Mouse (Mus musculus): ENCODE measurements around the gene Gm340. TPM values are rescaled to one million over a fixed set of nuclear protein-coding genes. Genes with fewer than 3 reads are reported as not detected.

The Gm340 gene
- total and polyA plus RNA-seq, 3 experiments, result 3.3 to 5.3 (median 4.5) TPM

GRCm38 (mm10) chr19:41582918-41583514, 846 bp downstream of the Gm340 start:
- no peaks in the 10 kb centered on the region for H3K79me2 ChIP-seq (replicated peaks; ENCODE audit: control insufficient read depth, extremely low read depth, insufficient read depth, poor library complexity, severe bottlenecking)
- H3K9ac ChIP-seq (ENCODE audit: insufficient read depth, low read depth), result no peak overlapping the region
- H3K4me1 ChIP-seq (ENCODE audit: control insufficient read depth in 1 of 2, insufficient read depth in 2 of 2), result no peaks in the 10 kb centered on the region
- no peak overlapping the region for H3K4me3 ChIP-seq (replicated peaks in 1 of 3; ENCODE audit: low read depth in 2 of 3, low read length in 2 of 3, poor library complexity in 1 of 3)
- dilution Hi-C loops (cut with MboI; ENCODE audit: extremely low pct_ligation_motif_present, extremely low pct_unique_long_range_greater_than_20kb, low sequenced_read_pairs), result no loop called here
- peaks cover 31 to 71% of the 10 kb centered on the region in 2 experiments for H3K36me3 ChIP-seq (replicated peaks in 1 of 2; ENCODE audit: control insufficient read depth in 1 of 2, insufficient read depth in 1 of 2, low read length in 1 of 2)
- no peak for DNase-seq (ENCODE audit: extremely low read depth)
- TF ChIP-seq ZKSCAN1 (IDR thresholded peaks at IDR 0.05; ENCODE audit: borderline replicate concordance, low read depth, low read length) (peak; percentile 72), POLR2AphosphoS2 (IDR thresholded peaks at IDR 0.05; ENCODE audit: low read depth, low read length) (no peak)
- in situ Hi-C loops (cut with MboI; ENCODE audit: low pct_ligation_motif_present, low pct_unique_long_range_greater_than_20kb, low sequenced_read_pairs), result no loop called here
- no peak overlapping the region for H3K4me2 ChIP-seq (ENCODE audit: insufficient read depth, low read depth, poor library complexity, severe bottlenecking)
- no peaks in the 10 kb centered on the region for H3K9me3 ChIP-seq (replicated peaks; ENCODE audit: low read length)
- H3K27me3 ChIP-seq (replicated peaks), result no peaks in the 10 kb centered on the region
- no peak overlapping the region for H3K27ac ChIP-seq (ENCODE audit: insufficient read depth, low read depth)

DNA sequence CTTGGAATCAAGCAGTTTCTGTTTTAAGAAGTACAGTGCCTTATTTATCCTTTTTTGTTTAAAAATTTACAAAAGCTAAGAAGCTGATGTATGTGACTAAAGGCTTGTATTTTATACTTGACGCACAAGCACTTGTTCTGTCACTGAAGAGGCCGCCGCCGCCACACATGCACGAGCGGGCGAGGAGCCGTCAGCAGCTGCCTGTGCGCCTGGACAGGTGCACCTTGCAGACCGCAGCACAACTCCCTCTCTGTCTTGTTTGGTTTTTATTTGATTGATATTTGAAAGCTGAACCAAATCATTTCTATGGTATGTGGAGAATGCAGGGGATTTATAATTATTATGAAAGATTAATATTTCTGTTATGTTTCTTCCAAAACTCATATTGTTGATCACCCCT, 4.6 kb downstream of the Gm340 start:
- H3K9ac ChIP-seq (ENCODE audit: insufficient read depth, low read depth), result no peak overlapping the region
- in situ Hi-C loops (cut with MboI; ENCODE audit: low pct_ligation_motif_present, low pct_unique_long_range_greater_than_20kb, low sequenced_read_pairs) (no loop called here), dilution Hi-C loops (cut with MboI; ENCODE audit: extremely low pct_ligation_motif_present, extremely low pct_unique_long_range_greater_than_20kb, low sequenced_read_pairs) (no loop called here)
- H3K4me3 ChIP-seq (replicated peaks in 1 of 3; ENCODE audit: low read depth in 2 of 3, low read length in 2 of 3, poor library complexity in 1 of 3), result no peak overlapping the region
- H3K9me3 ChIP-seq (replicated peaks; ENCODE audit: low read length), result no peaks in the 10 kb centered on the region
- H3K36me3 ChIP-seq (replicated peaks in 1 of 2; ENCODE audit: control insufficient read depth in 1 of 2, insufficient read depth in 1 of 2, low read length in 1 of 2), result peaks cover 30 to 61% of the 10 kb centered on the region in 2 experiments
- no peaks in the 10 kb centered on the region for H3K27me3 ChIP-seq (replicated peaks)
- DNase-seq (ENCODE audit: extremely low read depth), result no peak
- H3K4me1 ChIP-seq (ENCODE audit: control insufficient read depth in 1 of 2, insufficient read depth in 2 of 2), result peaks cover 7 to 28% of the 10 kb centered on the region in 2 experiments
- no peaks in the 10 kb centered on the region for H3K79me2 ChIP-seq (replicated peaks; ENCODE audit: control insufficient read depth, extremely low read depth, insufficient read depth, poor library complexity, severe bottlenecking)
- no peak overlapping the region for H3K4me2 ChIP-seq (ENCODE audit: insufficient read depth, low read depth, poor library complexity, severe bottlenecking)
- no peak for TF ChIP-seq MAFK (IDR thresholded peaks at IDR 0.05; ENCODE audit: insufficient replicate concordance, low read length)
- TF ChIP-seq JUN (IDR thresholded peaks at IDR 0.05; ENCODE audit: insufficient read depth, low read depth, low read length), result no peak
- TF ChIP-seq ZNF384 (IDR thresholded peaks at IDR 0.05; ENCODE audit: low read depth, low read length), result no peak
- no peak for TF ChIP-seq CTCF (conservative IDR thresholded peaks at IDR 0.05 in 1 of 2, IDR thresholded peaks at IDR 0.05 in 1 of 2; ENCODE audit: low read depth in 2 of 2, low read length in 2 of 2)
- no peak for TF ChIP-seq POLR2AphosphoS2 (IDR thresholded peaks at IDR 0.05; ENCODE audit: low read depth, low read length)
- TF ChIP-seq JUND (conservative IDR thresholded peaks at IDR 0.05; ENCODE audit: low read depth, low read length), result no peak
- no peak for TF ChIP-seq RAD21 (IDR thresholded peaks at IDR 0.05; ENCODE audit: low read depth, low read length)
- TF ChIP-seq MXI1 (IDR thresholded peaks at IDR 0.05; ENCODE audit: low read depth, low read length), result no peak
- H3K27ac ChIP-seq (ENCODE audit: insufficient read depth, low read depth), result no peak overlapping the region

DNA sequence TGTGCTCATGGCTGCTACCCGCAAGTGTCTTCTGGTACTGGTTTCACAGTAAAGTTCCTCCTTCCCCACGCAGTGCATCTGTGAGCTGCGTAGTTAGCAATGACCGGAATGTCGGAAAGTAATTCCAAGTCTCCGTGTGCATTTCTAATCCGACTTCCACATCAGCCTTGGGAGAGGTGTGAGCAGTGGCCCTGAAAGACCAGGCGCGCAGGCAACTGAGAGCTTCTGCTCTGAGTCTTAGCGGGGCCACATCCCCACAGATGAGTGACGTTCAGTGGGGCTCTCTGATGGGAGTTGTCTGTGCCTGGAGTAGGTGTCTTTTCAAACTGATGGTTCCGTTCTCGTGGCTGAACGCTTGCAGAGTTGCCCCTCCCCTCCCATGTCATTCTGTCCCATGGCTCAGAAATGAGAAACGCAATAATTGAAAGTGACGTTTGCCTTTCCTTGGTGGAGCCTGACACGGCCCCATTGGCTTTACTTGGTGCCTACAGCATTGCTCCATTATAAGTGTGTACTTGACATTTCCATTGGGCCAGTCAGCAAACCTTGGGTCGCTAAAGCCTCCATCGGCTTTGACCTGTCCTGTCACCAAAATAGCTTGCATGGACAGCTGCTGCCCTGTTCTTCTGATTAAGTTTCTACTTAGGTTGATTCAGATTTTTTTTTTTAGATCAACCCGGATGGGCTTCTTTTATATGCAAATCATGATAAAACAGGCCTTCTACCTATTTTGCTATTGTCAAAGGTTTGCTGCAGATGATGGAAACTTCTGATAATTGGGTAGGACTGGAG, 5.5 kb downstream of the Gm340 start:
- H3K27me3 ChIP-seq (replicated peaks), result no peaks in the 10 kb centered on the region
- H3K36me3 ChIP-seq (replicated peaks in 1 of 2; ENCODE audit: control insufficient read depth in 1 of 2, insufficient read depth in 1 of 2, low read length in 1 of 2), result peaks cover 21 to 53% of the 10 kb centered on the region in 2 experiments
- dilution Hi-C loops (cut with MboI; ENCODE audit: extremely low pct_ligation_motif_present, extremely low pct_unique_long_range_greater_than_20kb, low sequenced_read_pairs) (no loop called here), in situ Hi-C loops (cut with MboI; ENCODE audit: low pct_ligation_motif_present, low pct_unique_long_range_greater_than_20kb, low sequenced_read_pairs) (no loop called here)
- H3K9me3 ChIP-seq (replicated peaks; ENCODE audit: low read length), result no peaks in the 10 kb centered on the region
- no peak overlapping the region for H3K4me2 ChIP-seq (ENCODE audit: insufficient read depth, low read depth, poor library complexity, severe bottlenecking)
- H3K9ac ChIP-seq (ENCODE audit: insufficient read depth, low read depth), result no peak overlapping the region
- H3K79me2 ChIP-seq (replicated peaks; ENCODE audit: control insufficient read depth, extremely low read depth, insufficient read depth, poor library complexity, severe bottlenecking), result no peaks in the 10 kb centered on the region
- H3K27ac ChIP-seq (ENCODE audit: insufficient read depth, low read depth), result no peak overlapping the region
- H3K4me1 ChIP-seq (ENCODE audit: control insufficient read depth in 1 of 2, insufficient read depth in 2 of 2), result peaks cover 7 to 36% of the 10 kb centered on the region in 2 experiments
- H3K4me3 ChIP-seq (replicated peaks in 1 of 3; ENCODE audit: low read depth in 2 of 3, low read length in 2 of 3, poor library complexity in 1 of 3), result no peak overlapping the region
- no peak for DNase-seq (ENCODE audit: extremely low read depth)
- TF ChIP-seq IRF4 (IDR thresholded peaks at IDR 0.05; ENCODE audit: low read depth, low read length), result no peak
- TF ChIP-seq SIN3A (IDR thresholded peaks at IDR 0.05; ENCODE audit: low read length), result no peak
- TF ChIP-seq MEF2A (IDR thresholded peaks at IDR 0.05; ENCODE audit: borderline replicate concordance, low read depth, low read length), result no peak
- no peak for TF ChIP-seq KAT2A (IDR thresholded peaks at IDR 0.05; ENCODE audit: insufficient replicate concordance, low read length)
- TF ChIP-seq MAZ (IDR thresholded peaks at IDR 0.05; ENCODE audit: low read depth, low read length), result no peak
- TF ChIP-seq MAX (IDR thresholded peaks at IDR 0.05; ENCODE audit: low read length), result no peak
- TF ChIP-seq E2F4 (IDR thresholded peaks at IDR 0.05; ENCODE audit: insufficient replicate concordance, low read depth, low read length), result no peak
- TF ChIP-seq NELFE (IDR thresholded peaks at IDR 0.05; ENCODE audit: low read depth, low read length), result no peak
- TF ChIP-seq SMC3 (IDR thresholded peaks at IDR 0.05; ENCODE audit: low read depth, low read length), result no peak
- TF ChIP-seq TBP (conservative IDR thresholded peaks at IDR 0.05; ENCODE audit: low read depth, low read length), result no peak
- TF ChIP-seq EP300 (IDR thresholded peaks at IDR 0.05; ENCODE audit: low read length), result no peak
- TF ChIP-seq POLR2AphosphoS2 (IDR thresholded peaks at IDR 0.05; ENCODE audit: low read depth, low read length), result no peak
- no peak for TF ChIP-seq NRF1 (IDR thresholded peaks at IDR 0.05; ENCODE audit: low read depth, low read length)
- no peak for TF ChIP-seq BHLHE40 (IDR thresholded peaks at IDR 0.05; ENCODE audit: low read depth, low read length)
- TF ChIP-seq JUND (conservative IDR thresholded peaks at IDR 0.05; ENCODE audit: low read depth, low read length), result no peak
- TF ChIP-seq ETS1 (conservative IDR thresholded peaks at IDR 0.05; ENCODE audit: low read depth, low read length), result no peak
- TF ChIP-seq ELF1 (IDR thresholded peaks at IDR 0.05; ENCODE audit: low read depth, low read length), result no peak
